Mouse (Mus musculus): ENCODE results near the gene Gm14434.
"Not testable (repeated sequence)": the region's sequence is repeated elsewhere in the genome, so short reads cannot be mapped to it uniquely, and the experiment has no call there.

The Gm14434 gene

DNA sequence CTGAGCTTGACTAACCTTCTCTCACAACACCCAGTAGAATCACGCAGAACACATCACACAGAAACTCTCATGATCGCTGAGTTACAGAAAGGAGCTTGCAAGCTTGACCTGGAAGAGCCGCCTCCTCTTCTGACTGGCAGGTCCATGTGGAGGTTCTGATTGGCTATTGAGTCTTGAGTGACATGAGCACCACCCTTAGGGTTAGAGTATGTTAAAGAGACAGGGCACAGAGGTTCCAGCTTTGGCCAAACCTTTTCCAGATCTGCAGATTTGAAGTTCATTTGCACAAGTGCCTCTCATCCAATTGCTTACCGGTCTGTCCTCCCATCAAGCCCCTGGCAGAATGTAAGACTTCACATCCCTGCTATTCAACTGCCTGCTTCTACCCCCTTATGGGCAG is at the start of gene Gm14434:
TSS of gene Gm14434 (minus strand) at position 101 of the 400 bp plus-strand sequence.
- DNase-seq (ENCODE audit: low spot score), result not testable (repeated sequence)

DNA sequence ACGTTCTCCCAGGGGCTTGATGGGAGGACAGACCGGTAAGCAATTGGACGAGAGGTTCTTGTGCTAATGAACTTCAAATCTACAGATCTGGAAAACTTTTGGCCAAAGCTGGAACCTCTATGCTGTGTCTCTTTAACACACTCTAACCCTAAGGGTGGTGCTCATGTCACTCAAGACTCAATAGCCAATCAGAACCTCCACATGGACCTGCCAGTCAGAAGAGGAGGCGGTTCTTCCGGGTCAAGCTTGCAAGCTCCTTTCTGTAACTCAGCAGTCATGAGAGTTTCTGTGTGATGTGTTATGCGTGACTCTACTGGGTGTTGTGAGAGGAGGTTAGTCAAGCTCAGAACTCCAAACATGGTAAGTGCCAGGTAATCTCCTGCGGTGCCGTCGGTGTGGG is 34.2 kb upstream of the Gm14434 start, which contains the start of gene Zfp967:
TSS of gene Zfp967 (plus strand) at position 301 of the 400 bp plus-strand sequence.
- DNase-seq (ENCODE audit: low spot score), result not testable (repeated sequence)

- DNase-seq (ENCODE audit: low spot score), result not testable (repeated sequence)
Measured at GRCm38 (mm10) chr2:176423294-176423693, 63.3 kb downstream of the Gm14434 start, which contains the start of gene Gm14435. Gene Gm14435 (plus strand): TSS chr2:176423594.
